Mouse (Mus musculus): ENCODE data around the gene Tmem126b. TPM values are rescaled to one million over a fixed set of nuclear protein-coding genes. Genes with fewer than 3 reads are reported as not detected.

The Tmem126b gene
- polyA plus RNA-seq (2015; fragmentation: Nextera tagmentation; extraction: Ambion mirVana), result 45.7 TPM in 2 replicates

DNA sequence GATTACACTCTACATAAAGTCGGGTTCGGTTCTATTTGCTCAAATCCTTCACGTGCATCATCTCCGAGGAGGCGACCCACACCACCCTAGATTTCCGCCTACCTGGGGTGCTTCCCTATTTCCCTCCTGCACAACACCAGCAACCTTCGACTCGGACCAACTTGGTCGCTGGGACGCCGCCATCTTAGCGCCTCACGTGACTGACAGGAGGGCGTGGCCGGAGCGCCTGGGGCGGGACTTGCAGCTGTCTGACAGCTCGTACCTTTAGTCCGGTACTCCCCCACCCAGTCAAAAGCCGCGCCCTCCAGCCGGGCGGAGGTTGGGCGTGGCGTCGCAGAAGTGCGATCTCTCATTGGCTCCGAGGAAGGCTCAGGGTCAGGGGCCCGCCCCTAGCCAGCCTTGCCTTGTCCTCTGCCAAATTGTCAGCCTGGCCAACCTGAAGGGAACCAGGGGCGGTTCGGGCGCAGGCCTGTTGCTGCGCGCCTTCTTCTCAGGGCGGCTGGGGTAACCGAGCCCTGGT, at the start of gene Tmem126b:
TSS of gene Tmem126b (minus strand) at position 209 of the 520 bp plus-strand sequence.
- peak within 1 kb of the TSS; percentile 83 for H3K9ac ChIP-seq
- H3K27ac ChIP-seq, result peak within 1 kb of the TSS; percentile 92
- H3K36me3 ChIP-seq, result no peaks in the 10 kb centered on the region
- peak; percentile 100 for ATAC-seq (ENCODE audit: low FRiP score)
- H3K27me3 ChIP-seq, result peaks cover 3% of the 10 kb centered on the region; the same call in 1 of the 2 replicates
- peak within 1 kb of the TSS; percentile 65 for H3K4me2 ChIP-seq
- WGBS, result under 1% methylated on average over 36 of the region's 36 CpGs
- no peaks in the 10 kb centered on the region for H3K9me3 ChIP-seq
- H3K4me3 ChIP-seq, result peak within 1 kb of the TSS; percentile 69
- peaks cover 14% of the 10 kb centered on the region for H3K4me1 ChIP-seq (replicated peaks)

DNA sequence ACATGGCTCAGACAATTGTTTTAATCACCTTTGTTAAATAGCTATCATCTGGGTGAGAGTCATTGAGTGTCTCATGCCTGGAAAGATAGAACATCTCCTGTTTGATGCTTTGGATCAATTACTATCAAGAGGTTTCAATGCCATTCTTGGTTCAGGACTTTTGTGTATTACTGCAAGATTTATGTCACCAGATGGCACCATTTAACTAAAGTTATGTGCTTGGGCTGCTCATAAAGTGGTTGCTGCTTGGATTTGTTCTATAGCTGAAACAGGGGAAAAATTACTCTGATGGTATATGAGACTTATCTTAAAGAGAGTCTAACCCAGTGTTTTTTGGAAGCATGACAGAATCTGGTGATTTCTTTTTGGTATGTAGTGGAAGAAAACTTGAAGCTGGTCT, 36.5 kb upstream of the Tmem126b start:
- ATAC-seq (ENCODE audit: low FRiP score), result no peak
- H3K9me3 ChIP-seq, result no peaks in the 10 kb centered on the region
- H3K36me3 ChIP-seq, result no peaks in the 10 kb centered on the region

DNA sequence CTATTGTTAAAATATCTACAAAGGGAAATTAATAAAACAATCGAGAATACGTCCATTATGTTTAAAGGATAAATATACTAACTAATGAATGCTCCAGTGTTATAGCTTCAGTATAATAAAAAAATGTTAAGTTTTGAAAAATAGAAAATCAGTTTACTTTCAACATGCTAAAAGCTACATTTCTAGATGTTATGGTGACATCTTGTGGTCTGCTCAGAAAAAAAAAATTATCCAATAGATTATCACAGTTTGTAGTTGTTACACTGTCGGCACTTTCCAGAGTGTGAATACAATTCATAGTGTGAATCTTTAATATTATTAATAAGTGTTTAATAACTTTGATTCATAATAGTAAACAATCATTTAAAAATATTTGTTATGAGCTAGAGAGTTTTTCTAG, 32.3 kb upstream of the Tmem126b start:
- Histone ChIP-seq H3K4me2 (no peak overlapping the region), H3K9me3 (no peaks in the 10 kb centered on the region), H3K9ac (no peak overlapping the region), H3K27ac (no peak overlapping the region), H3K4me1 (replicated peaks) (no peaks in the 10 kb centered on the region), H3K27me3 (no peaks in the 10 kb centered on the region), H3K36me3 (no peaks in the 10 kb centered on the region), H3K4me3 (no peak overlapping the region)
- 79% methylated on average over 3 of the region's 3 CpGs for WGBS
- ATAC-seq (ENCODE audit: low FRiP score), result no peak

More for the DNA sequence above, 36.5 kb upstream of the Tmem126b start:
- Histone ChIP-seq H3K9ac (no peak overlapping the region), H3K4me3 (no peak overlapping the region), H3K4me2 (no peak overlapping the region), H3K4me1 (replicated peaks) (no peaks in the 10 kb centered on the region), H3K27me3 (no peaks in the 10 kb centered on the region), H3K27ac (no peak overlapping the region)

DNA sequence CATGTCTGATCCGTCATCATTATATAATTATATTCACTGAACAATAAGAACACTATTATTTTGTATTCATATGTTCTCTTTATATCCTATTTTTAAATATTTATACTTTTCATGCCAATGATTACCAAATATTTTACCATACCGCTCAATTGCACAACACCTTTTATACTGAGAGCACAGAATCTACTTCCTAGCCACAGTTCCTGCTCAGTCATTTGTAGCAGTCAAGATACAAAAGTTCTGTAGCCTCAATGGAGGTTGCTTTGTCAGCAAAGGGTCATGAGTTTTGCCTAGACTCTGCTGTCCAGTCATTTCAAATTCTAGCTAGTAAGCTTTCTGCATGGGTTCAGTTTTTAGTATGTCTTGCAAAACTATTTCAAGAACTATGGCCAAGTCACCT, 6.8 kb upstream of the Tmem126b start:
- no peak for ATAC-seq (ENCODE audit: low FRiP score)
- Histone ChIP-seq H3K4me2 (no peak overlapping the region), H3K9me3 (no peaks in the 10 kb centered on the region), H3K9ac (no peak overlapping the region), H3K27ac (no peak overlapping the region), H3K36me3 (no peaks in the 10 kb centered on the region), H3K4me3 (no peak overlapping the region), H3K4me1 (replicated peaks) (no peaks in the 10 kb centered on the region), H3K27me3 (peaks cover 3% of the 10 kb centered on the region; the same call in 1 of the 2 replicates)
- 94% methylated on average over 2 of the region's 2 CpGs for WGBS

DNA sequence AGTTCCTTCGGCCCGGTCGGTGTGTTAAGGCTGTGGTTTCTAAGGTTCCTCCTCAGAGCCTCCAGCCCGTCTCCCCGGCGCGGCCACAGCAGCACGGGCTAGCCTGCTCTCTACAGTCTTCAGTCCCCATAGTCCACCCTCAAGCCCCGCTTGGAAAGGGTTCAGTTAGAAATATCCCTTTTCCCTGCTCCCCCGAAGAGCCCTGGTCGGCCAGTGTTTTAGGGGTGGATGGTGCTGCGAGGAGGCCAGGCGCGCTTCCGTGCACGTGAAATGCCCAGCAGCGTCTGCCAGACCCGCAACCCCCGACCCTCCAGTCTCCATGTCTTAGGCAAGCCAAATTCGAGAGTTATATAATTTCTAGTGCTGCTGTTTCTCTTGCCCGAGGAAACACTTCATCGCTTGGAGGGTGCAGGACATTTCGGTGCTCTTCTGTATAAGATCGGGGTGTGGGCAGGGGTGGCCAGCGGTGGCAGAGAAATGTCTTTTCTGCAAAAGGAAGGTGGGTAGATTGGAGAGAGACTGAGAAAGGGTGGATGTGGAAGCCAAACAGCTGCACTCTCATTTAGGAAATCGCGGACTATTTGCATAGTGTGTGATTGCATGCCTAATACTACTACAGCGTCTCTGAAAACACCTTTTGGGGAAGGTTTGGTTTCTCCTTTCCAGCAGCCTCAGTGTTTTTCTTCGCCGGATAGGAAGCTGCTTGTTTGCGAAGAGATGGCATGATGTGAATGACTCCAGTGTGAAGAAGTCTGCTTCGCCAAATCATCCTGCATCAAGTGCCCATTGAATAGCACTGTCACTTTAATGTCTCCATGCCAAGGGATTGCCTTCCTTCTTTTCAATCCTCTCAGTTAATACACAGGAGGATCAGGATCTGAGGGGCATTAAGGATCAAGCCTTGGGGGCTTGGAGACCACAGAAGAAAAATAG, 778 bp upstream of the Tmem126b start, which contains the start of gene Dlg2:
TSS of gene Dlg2 (plus strand) at position 360 of the 933 bp plus-strand sequence.
- H3K4me1 ChIP-seq (replicated peaks), result peaks cover 14% of the 10 kb centered on the region
- peak within 1 kb of the TSS; percentile 69 for H3K4me3 ChIP-seq
- H3K4me2 ChIP-seq, result peak within 1 kb of the TSS; percentile 65
- no peaks in the 10 kb centered on the region for H3K36me3 ChIP-seq
- H3K27ac ChIP-seq, result peak within 1 kb of the TSS; percentile 92
- ATAC-seq (ENCODE audit: low FRiP score), result peak; percentile 92; the same call in 1 of the 2 replicates
- H3K9ac ChIP-seq, result peak within 1 kb of the TSS; percentile 83
- 1% methylated on average over 32 of the region's 32 CpGs for WGBS
- peaks cover 3% of the 10 kb centered on the region; the same call in 1 of the 2 replicates for H3K27me3 ChIP-seq
- no peaks in the 10 kb centered on the region for H3K9me3 ChIP-seq

DNA sequence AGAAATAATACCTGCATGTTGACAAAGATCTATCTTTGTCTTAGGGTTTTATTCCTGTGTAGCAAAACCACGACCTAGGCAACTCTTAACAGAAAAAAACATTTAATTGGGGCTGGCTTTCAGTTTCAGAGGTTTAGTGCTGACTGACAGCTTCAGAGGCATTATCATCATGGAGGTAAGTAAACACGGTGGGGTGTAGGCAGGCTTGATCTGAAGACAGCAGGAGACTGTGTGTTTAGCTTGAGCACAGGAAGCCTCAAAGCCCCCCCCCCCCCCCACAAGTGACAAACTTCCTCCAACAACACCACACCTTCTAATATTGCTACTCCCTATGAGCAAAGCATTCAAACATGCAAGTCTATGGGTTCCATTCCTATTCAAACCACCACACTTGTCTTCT, 2.3 kb downstream of the Tmem126b start:
- Histone ChIP-seq H3K27ac (no peak overlapping the region), H3K4me1 (replicated peaks) (peaks cover 14% of the 10 kb centered on the region), H3K9me3 (no peaks in the 10 kb centered on the region), H3K27me3 (no peaks in the 10 kb centered on the region), H3K4me3 (no peak overlapping the region), H3K9ac (no peak overlapping the region), H3K4me2 (no peak overlapping the region), H3K36me3 (peaks cover 17% of the 10 kb centered on the region)
- ATAC-seq (ENCODE audit: low FRiP score), result no peak
- WGBS, result 69% methylated on average over 2 of the region's 2 CpGs

- WGBS, result 95% methylated on average over 5 of the region's 5 CpGs
- Histone ChIP-seq H3K9me3 (no peaks in the 10 kb centered on the region), H3K4me3 (no peak overlapping the region), H3K27me3 (no peaks in the 10 kb centered on the region), H3K9ac (no peak overlapping the region), H3K27ac (no peak overlapping the region), H3K4me1 (replicated peaks) (peaks cover 7% of the 10 kb centered on the region), H3K4me2 (no peak overlapping the region), H3K36me3 (0 out of 2 replicates have a peak, but pooled peaks cover under 1% of the 10 kb centered on the region)
- no peak for ATAC-seq (ENCODE audit: low FRiP score)
Measured at GRCm38 (mm10) chr7:90461441-90461840, 14.4 kb downstream of the Tmem126b start.

GRCm38 (mm10) chr7:90460930-90461329, 14.9 kb downstream of the Tmem126b start:
- Histone ChIP-seq H3K27ac (no peak overlapping the region), H3K9ac (no peak overlapping the region), H3K36me3 (no peaks in the 10 kb centered on the region), H3K4me3 (no peak overlapping the region), H3K27me3 (no peaks in the 10 kb centered on the region), H3K9me3 (no peaks in the 10 kb centered on the region), H3K4me2 (no peak overlapping the region), H3K4me1 (replicated peaks) (peaks cover 12% of the 10 kb centered on the region)
- WGBS, result 28% methylated on average over 14 of the region's 14 CpGs
- no peak for ATAC-seq (ENCODE audit: low FRiP score)

DNA sequence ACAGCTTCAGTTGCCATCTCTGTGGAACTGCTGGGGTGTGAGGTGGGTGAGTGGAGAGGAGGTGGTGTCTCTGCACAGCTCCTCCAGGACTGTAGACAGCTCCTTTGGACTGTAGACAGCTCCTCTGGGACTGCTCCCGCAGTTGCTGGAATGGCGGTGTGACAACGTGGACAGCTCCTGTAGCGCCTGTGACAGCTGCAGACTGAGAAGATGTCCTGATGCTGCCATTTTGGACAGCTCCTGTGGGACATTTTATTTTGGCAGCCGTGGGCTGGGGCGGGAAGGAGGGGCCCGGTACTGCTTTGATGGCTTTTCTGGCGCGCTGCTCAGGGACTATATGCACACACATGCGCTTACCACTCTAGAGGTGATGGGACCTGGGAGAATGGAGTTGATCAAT, 15.5 kb downstream of the Tmem126b start:
- H3K4me2 ChIP-seq, result no peak overlapping the region
- no peaks in the 10 kb centered on the region for H3K9me3 ChIP-seq
- no peak for ATAC-seq (ENCODE audit: low FRiP score)
- no peaks in the 10 kb centered on the region for H3K36me3 ChIP-seq
- WGBS, result 55% methylated on average over 10 of the region's 10 CpGs
- no peak overlapping the region for H3K9ac ChIP-seq
- H3K27ac ChIP-seq, result no peak overlapping the region
- H3K27me3 ChIP-seq, result no peaks in the 10 kb centered on the region
- H3K4me1 ChIP-seq (replicated peaks), result peaks cover 16% of the 10 kb centered on the region
- H3K4me3 ChIP-seq, result no peak overlapping the region

GRCm38 (mm10) chr7:90457517-90457916, 18.3 kb downstream of the Tmem126b start:
- H3K4me3 ChIP-seq, result peak overlapping the region; percentile 69
- H3K36me3 ChIP-seq, result peaks cover 15% of the 10 kb centered on the region
- ATAC-seq (ENCODE audit: low FRiP score), result peak; percentile 78
- no peaks in the 10 kb centered on the region for H3K9me3 ChIP-seq
- peak overlapping the region; percentile 86 for H3K9ac ChIP-seq
- peak overlapping the region; percentile 56 for H3K4me2 ChIP-seq
- 15% methylated on average over 10 of the region's 10 CpGs for WGBS
- peak overlapping the region; percentile 93 for H3K27ac ChIP-seq
- peaks cover 16% of the 10 kb centered on the region for H3K4me1 ChIP-seq (replicated peaks)
- no peaks in the 10 kb centered on the region for H3K27me3 ChIP-seq

- Histone ChIP-seq H3K27ac (peak within 1 kb of the TSS; percentile 93), H3K36me3 (peaks cover 15% of the 10 kb centered on the region), H3K9ac (peak within 1 kb of the TSS; percentile 86), H3K4me2 (peak within 1 kb of the TSS; percentile 56), H3K4me3 (peak within 1 kb of the TSS; percentile 69), H3K9me3 (no peaks in the 10 kb centered on the region), H3K27me3 (no peaks in the 10 kb centered on the region), H3K4me1 (replicated peaks) (peaks cover 16% of the 10 kb centered on the region)
- peak; percentile 98 for ATAC-seq (ENCODE audit: low FRiP score)
- under 1% methylated on average over 41 of the region's 41 CpGs for WGBS
Measured at GRCm38 (mm10) chr7:90456845-90457468, 18.8 kb downstream of the Tmem126b start, which contains the start of gene Tmem126a. Gene Tmem126a (minus strand): TSS chr7:90457229.
